Mouse (Mus musculus): ENCODE measurements around the gene Mlx. TPM values are rescaled to one million over a fixed set of nuclear protein-coding genes. Genes with fewer than 3 reads are reported as not detected.

Gene Mlx
- total and polyA plus RNA-seq, 3 experiments, result 45.2 to 116 (median 51.5) TPM

DNA sequence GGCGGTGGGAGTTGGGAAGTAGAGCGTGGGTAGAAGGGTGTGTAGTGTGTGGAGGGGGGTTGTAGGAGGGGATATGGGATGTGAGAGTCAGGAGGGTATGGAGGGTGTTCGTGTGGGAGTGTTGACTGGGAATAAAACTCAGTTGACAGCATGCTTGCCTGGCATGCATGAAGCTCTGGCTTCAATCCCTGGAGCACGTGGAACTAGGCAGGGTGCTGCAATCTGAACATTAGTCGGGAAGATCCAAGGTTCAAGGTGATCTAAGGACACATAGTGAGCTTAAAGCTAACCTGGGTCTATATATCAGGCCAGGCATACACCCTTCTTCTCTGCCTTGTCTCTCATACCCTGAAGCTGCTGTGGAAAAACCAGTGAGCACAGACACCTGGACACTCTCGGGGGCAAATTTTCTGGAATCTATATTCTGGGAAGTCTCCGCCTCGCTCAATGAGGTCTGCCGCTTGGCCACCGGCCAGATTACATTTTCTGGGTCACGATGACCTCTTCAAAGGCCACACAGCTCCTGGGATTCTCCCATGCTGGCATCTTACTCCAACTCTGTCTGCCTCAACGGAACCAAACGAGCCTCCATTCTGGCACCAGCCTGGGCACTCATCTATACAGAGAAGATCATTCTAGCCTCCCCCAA is 47.3 kb downstream of the Mlx start:
- dilution Hi-C loops (cut with MboI; ENCODE audit: extremely low pct_ligation_motif_present, extremely low pct_unique_long_range_greater_than_20kb, low sequenced_read_pairs) (no loop called here), in situ Hi-C loops (cut with MboI; ENCODE audit: low pct_ligation_motif_present, low pct_unique_long_range_greater_than_20kb, low sequenced_read_pairs) (no loop called here)
- Histone ChIP-seq H3K4me1 (ENCODE audit: control insufficient read depth in 1 of 2, insufficient read depth in 2 of 2) (peaks cover 15 to 24% of the 10 kb centered on the region in 2 experiments), H3K27me3 (replicated peaks) (no peaks in the 10 kb centered on the region), H3K79me2 (replicated peaks; ENCODE audit: control insufficient read depth, extremely low read depth, insufficient read depth, poor library complexity, severe bottlenecking) (no peaks in the 10 kb centered on the region), H3K4me3 (replicated peaks in 1 of 3; ENCODE audit: low read depth in 2 of 3, low read length in 2 of 3, poor library complexity in 1 of 3) (no peak overlapping the region), H3K9ac (ENCODE audit: insufficient read depth, low read depth) (no peak overlapping the region), H3K36me3 (replicated peaks in 1 of 2; ENCODE audit: control insufficient read depth in 1 of 2, insufficient read depth in 1 of 2, low read length in 1 of 2) (no peaks in the 10 kb centered on the region), H3K9me3 (replicated peaks; ENCODE audit: low read length) (peaks cover 7% of the 10 kb centered on the region), H3K27ac (ENCODE audit: insufficient read depth, low read depth) (no peak overlapping the region), H3K4me2 (ENCODE audit: insufficient read depth, low read depth, poor library complexity, severe bottlenecking) (no peak overlapping the region)
- no peak for DNase-seq (ENCODE audit: extremely low read depth)
- no peak for TF ChIP-seq TCF12 (IDR thresholded peaks at IDR 0.05; ENCODE audit: low read depth, low read length)

DNA sequence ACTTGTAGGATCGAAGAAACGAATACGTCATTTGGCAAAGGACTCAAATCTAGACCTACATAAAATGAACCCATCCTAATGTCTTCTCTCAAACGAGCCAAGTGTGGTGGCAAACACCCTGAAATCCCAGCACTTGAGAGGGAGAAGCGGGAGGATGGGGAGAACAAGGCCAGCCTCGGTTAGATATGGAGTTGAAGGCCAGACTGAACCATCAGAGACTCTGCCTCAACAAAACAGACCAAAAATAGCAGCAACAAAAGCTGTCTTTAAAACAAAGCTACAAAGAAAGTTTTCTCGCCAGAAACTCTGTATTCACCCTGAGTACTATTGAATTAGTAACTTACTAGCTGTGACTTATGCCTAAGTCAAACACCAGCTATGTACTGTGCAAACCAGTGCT is 49.9 kb downstream of the Mlx start:
- no peaks in the 10 kb centered on the region for H3K36me3 ChIP-seq (replicated peaks in 1 of 2; ENCODE audit: control insufficient read depth in 1 of 2, insufficient read depth in 1 of 2, low read length in 1 of 2)
- H3K27ac ChIP-seq (ENCODE audit: insufficient read depth, low read depth), result no peak overlapping the region
- DNase-seq (ENCODE audit: extremely low read depth), result no peak
- H3K4me1 ChIP-seq (ENCODE audit: control insufficient read depth in 1 of 2, insufficient read depth in 2 of 2), result peaks cover 5 to 15% of the 10 kb centered on the region in 2 experiments; a peak in 3 of 4 replicates
- no peak overlapping the region for H3K4me2 ChIP-seq (ENCODE audit: insufficient read depth, low read depth, poor library complexity, severe bottlenecking)
- no peak overlapping the region for H3K4me3 ChIP-seq (replicated peaks in 1 of 3; ENCODE audit: low read depth in 2 of 3, low read length in 2 of 3, poor library complexity in 1 of 3)
- TF ChIP-seq PAX5 (IDR thresholded peaks at IDR 0.05; ENCODE audit: low read length), result no peak
- no peak for TF ChIP-seq ZKSCAN1 (IDR thresholded peaks at IDR 0.05; ENCODE audit: borderline replicate concordance, low read depth, low read length)
- no peak for TF ChIP-seq MAFK (IDR thresholded peaks at IDR 0.05; ENCODE audit: insufficient replicate concordance, low read length)
- TF ChIP-seq ETS1 (conservative IDR thresholded peaks at IDR 0.05; ENCODE audit: low read depth, low read length), result no peak
- no peak for TF ChIP-seq USF2 (conservative IDR thresholded peaks at IDR 0.05; ENCODE audit: low read depth, low read length)
- TF ChIP-seq CHD2 (IDR thresholded peaks at IDR 0.05; ENCODE audit: low read length), result no peak
- TF ChIP-seq ZC3H11A (IDR thresholded peaks at IDR 0.05; ENCODE audit: low read depth, low read length), result no peak
- TF ChIP-seq MYC (IDR thresholded peaks at IDR 0.05; ENCODE audit: low read depth, low read length), result no peak
- dilution Hi-C loops (cut with MboI; ENCODE audit: extremely low pct_ligation_motif_present, extremely low pct_unique_long_range_greater_than_20kb, low sequenced_read_pairs) (no loop called here), in situ Hi-C loops (cut with MboI; ENCODE audit: low pct_ligation_motif_present, low pct_unique_long_range_greater_than_20kb, low sequenced_read_pairs) (loop anchor here (5.0 kb wide), 1 partner anchor 35 kb away; the partner anchor contains the start of genes Cntnap1 and Plekhh3)
- no peak overlapping the region for H3K9ac ChIP-seq (ENCODE audit: insufficient read depth, low read depth)
- H3K79me2 ChIP-seq (replicated peaks; ENCODE audit: control insufficient read depth, extremely low read depth, insufficient read depth, poor library complexity, severe bottlenecking), result no peaks in the 10 kb centered on the region
- H3K9me3 ChIP-seq (replicated peaks; ENCODE audit: low read length), result no peaks in the 10 kb centered on the region
- no peaks in the 10 kb centered on the region for H3K27me3 ChIP-seq (replicated peaks)

DNA sequence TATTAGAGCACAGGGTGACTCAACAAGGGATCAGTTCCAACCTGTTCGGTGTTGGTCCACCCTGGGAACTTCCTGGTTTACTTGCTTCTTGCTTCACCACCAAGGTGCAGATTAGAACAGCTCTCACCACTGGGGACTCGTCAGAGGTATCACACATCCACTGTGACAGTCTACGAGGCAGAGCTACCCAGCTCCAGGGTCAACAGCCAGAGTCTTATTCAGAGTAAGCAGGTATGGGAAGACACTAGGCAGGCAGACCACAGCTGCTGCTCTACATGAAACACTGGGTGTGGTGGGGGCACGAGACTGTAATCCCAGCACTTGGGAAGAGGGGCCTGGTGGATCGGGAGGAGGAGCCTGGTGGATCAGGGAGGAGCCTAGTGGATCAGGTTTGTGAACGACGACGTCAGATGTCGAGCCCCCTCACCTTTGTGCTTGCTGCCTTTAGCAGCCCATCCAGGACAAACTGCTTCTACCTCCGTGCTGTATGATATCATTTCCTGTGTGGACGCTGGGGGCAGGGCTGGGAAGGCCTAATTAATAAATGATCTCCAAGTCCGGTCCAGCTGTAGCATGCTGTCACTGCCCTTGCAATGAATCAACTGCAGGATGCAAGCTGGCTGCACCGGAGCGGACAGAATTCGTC is 51.6 kb downstream of the Mlx start:
- no peak overlapping the region for H3K9ac ChIP-seq (ENCODE audit: insufficient read depth, low read depth)
- H3K27me3 ChIP-seq (replicated peaks), result no peaks in the 10 kb centered on the region
- no peak for TF ChIP-seq MEF2A (IDR thresholded peaks at IDR 0.05; ENCODE audit: borderline replicate concordance, low read depth, low read length)
- H3K4me2 ChIP-seq (ENCODE audit: insufficient read depth, low read depth, poor library complexity, severe bottlenecking), result no peak overlapping the region
- no peaks in the 10 kb centered on the region for H3K79me2 ChIP-seq (replicated peaks; ENCODE audit: control insufficient read depth, extremely low read depth, insufficient read depth, poor library complexity, severe bottlenecking)
- H3K9me3 ChIP-seq (replicated peaks; ENCODE audit: low read length), result no peaks in the 10 kb centered on the region
- no peak overlapping the region for H3K27ac ChIP-seq (ENCODE audit: insufficient read depth, low read depth)
- no peak for DNase-seq (ENCODE audit: extremely low read depth)
- in situ Hi-C loops (cut with MboI; ENCODE audit: low pct_ligation_motif_present, low pct_unique_long_range_greater_than_20kb, low sequenced_read_pairs) (loop anchor here (5.0 kb wide), 1 partner anchor 34 kb away; the partner anchor contains the start of genes Cntnap1 and Plekhh3), dilution Hi-C loops (cut with MboI; ENCODE audit: extremely low pct_ligation_motif_present, extremely low pct_unique_long_range_greater_than_20kb, low sequenced_read_pairs) (no loop called here)
- H3K4me3 ChIP-seq (replicated peaks in 1 of 3; ENCODE audit: low read depth in 2 of 3, low read length in 2 of 3, poor library complexity in 1 of 3), result no peak overlapping the region
- no peaks in the 10 kb centered on the region for H3K36me3 ChIP-seq (replicated peaks in 1 of 2; ENCODE audit: control insufficient read depth in 1 of 2, insufficient read depth in 1 of 2, low read length in 1 of 2)
- peaks cover 5 to 19% of the 10 kb centered on the region in 2 experiments; a peak in 3 of 4 replicates for H3K4me1 ChIP-seq (ENCODE audit: control insufficient read depth in 1 of 2, insufficient read depth in 2 of 2)
